Mouse (Mus musculus) intestine, postnatal 0 days (tissue): ENCODE results near the gene Tekt5. TPM values are rescaled to one million over a fixed set of nuclear protein-coding genes. Genes with fewer than 3 reads are reported as not detected.

Experiments used
- ATAC-seq: fragments of 200-750 bp; cut with Nextera tagmentation; 2 replicates; pipeline ENCODE4 v1.8.0; 2017; ENCODE audit warnings: mild to moderate bottlenecking, moderate TSS enrichment, moderate library complexity
- H3K27ac ChIP-seq: fragments of 300-500 bp; sonication (generic); 2 replicates; pipeline ENCODE4 v1.5.1; 2014; ENCODE audit warnings: mild to moderate bottlenecking, low read depth, low read length, moderate library complexity
- H3K27me3 ChIP-seq: fragments of 300-500 bp; sonication (generic); replicated peaks from 2 replicates; pipeline ENCODE4 v1.6.1; 2014; ENCODE audit warnings: low read length, mixed read lengths; ENCODE audit not compliant: control insufficient read depth, insufficient read depth
- H3K36me3 ChIP-seq: fragments of 300-500 bp; sonication (generic); 2 replicates; pipeline ENCODE4 v1.6.1; 2014; ENCODE audit warnings: mild to moderate bottlenecking, moderate library complexity; ENCODE audit not compliant: control insufficient read depth, insufficient read depth
- H3K4me1 ChIP-seq: fragments of 300-500 bp; sonication (generic); replicated peaks from 2 replicates; pipeline ENCODE4 v1.6.1; 2014; ENCODE audit warnings: antibody characterized with exemption, low read length, mixed read lengths; ENCODE audit not compliant: control insufficient read depth, insufficient read depth
- H3K4me2 ChIP-seq: fragments of 300-500 bp; sonication (generic); replicated peaks from 2 replicates; pipeline ENCODE4 v1.6.1; 2014; ENCODE audit warnings: low read depth, mild to moderate bottlenecking, moderate library complexity
- H3K4me3 ChIP-seq: fragments of 300-500 bp; sonication (generic); 2 replicates; pipeline ENCODE4 v1.5.1; 2014; ENCODE audit warnings: low read depth, low read length
- H3K9ac ChIP-seq: fragments of 300-500 bp; sonication (generic); 2 replicates; pipeline ENCODE4 v1.6.1; 2014; ENCODE audit warnings: mild to moderate bottlenecking, low read depth, low read length
- H3K9me3 ChIP-seq: fragments of 300-500 bp; sonication (generic); 2 replicates; pipeline ENCODE4 v1.6.1; 2016; ENCODE audit warnings: mixed run types; ENCODE audit not compliant: control insufficient read depth
- CTCF ChIP-seq: sonication (generic); IDR thresholded peaks from 2 replicates; pipeline ENCODE4 v1.5.1; 2016; ENCODE audit warnings: low read depth, mild to moderate bottlenecking, control low read depth, antibody characterized with exemption, moderate library complexity
- WGBS: fragments of 180-500 bp; shearing (Covaris S2); extraction: QIAGEN DNeasy Blood & Tissue Kit; methylation state at CpG from one replicate; pipeline ENCODE4 v1.1.7; 2014; 5-methylcytosine and 5-hydroxymethylcytosine counted together
- polyA plus RNA-seq: library from polyadenylated mRNA; unstranded; fragments of >200 nt; fragmentation: Nextera tagmentation; extraction: Ambion mirVana; gene quantifications from 2 replicates; pipeline ENCODE4 v1.2.1, GENCODE M21; 2015

Tekt5 gene
- polyA plus RNA-seq, 1 experiment from 2014 or later: 0.26 TPM

DNA sequence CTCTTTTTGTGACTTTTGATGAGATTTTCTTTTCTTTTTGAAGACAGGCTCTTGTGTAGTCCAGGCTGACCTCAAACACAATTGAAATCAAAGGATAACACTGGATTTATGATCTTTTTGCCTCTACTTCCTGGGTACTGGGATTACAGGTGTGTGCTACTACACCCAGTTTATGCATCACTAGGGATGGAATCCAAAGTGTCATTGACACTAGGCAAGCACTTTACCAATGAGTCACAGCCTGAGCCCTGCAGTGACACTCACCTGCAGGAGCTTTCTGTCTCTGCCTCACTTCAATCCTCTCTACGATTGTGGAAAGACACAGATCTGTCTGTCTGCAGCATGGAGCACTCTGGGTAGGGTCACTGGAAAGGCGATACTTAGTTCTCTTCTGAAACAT, 59.3 kb downstream of the Tekt5 start:
- Histone ChIP-seq H3K9me3 (no peaks in the 10 kb centered on the region), H3K9ac (no peak overlapping the region), H3K4me2 (no peak overlapping the region), H3K36me3 (no peaks in the 10 kb centered on the region), H3K27ac (no peak overlapping the region), H3K4me3 (no peak overlapping the region), H3K4me1 (0 out of 2 replicates have a peak, but pooled peaks cover 2% of the 10 kb centered on the region), H3K27me3 (no peaks in the 10 kb centered on the region)
- TF ChIP-seq CTCF: no peak
- 77% methylated on average over 2 of the region's 2 CpGs for WGBS
- ATAC-seq: no peak

DNA sequence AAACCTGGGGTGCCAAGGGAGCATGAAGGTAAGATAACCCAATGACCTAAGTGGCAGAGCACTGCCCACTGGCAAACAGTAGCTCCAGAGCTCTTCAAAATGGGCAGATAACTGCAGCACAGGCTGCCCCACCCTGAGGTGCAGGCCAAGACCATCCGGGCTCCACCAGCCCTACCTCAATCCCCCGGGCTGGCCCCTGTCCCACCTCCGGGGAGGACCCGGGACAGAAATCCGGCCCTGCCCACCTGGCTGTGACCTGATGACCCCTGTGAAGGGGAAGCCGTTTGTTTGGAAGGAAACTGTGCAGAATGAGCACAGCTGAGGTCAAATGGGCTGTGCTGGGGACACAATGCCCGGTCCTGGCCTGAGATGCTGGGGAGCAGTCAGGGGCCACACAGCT, 62.6 kb downstream of the Tekt5 start:
- H3K27me3 ChIP-seq: no peaks in the 10 kb centered on the region
- no peak overlapping the region for H3K27ac ChIP-seq
- no peak overlapping the region for H3K9ac ChIP-seq
- no peaks in the 10 kb centered on the region for H3K9me3 ChIP-seq
- H3K4me3 ChIP-seq: no peak overlapping the region
- 0 out of 2 replicates have a peak, but pooled peaks cover 2% of the 10 kb centered on the region for H3K4me1 ChIP-seq
- H3K36me3 ChIP-seq: no peaks in the 10 kb centered on the region
- WGBS: 28% methylated on average over 7 of the region's 7 CpGs
- ATAC-seq: no peak
- no peak for TF ChIP-seq CTCF
- no peak overlapping the region for H3K4me2 ChIP-seq

DNA sequence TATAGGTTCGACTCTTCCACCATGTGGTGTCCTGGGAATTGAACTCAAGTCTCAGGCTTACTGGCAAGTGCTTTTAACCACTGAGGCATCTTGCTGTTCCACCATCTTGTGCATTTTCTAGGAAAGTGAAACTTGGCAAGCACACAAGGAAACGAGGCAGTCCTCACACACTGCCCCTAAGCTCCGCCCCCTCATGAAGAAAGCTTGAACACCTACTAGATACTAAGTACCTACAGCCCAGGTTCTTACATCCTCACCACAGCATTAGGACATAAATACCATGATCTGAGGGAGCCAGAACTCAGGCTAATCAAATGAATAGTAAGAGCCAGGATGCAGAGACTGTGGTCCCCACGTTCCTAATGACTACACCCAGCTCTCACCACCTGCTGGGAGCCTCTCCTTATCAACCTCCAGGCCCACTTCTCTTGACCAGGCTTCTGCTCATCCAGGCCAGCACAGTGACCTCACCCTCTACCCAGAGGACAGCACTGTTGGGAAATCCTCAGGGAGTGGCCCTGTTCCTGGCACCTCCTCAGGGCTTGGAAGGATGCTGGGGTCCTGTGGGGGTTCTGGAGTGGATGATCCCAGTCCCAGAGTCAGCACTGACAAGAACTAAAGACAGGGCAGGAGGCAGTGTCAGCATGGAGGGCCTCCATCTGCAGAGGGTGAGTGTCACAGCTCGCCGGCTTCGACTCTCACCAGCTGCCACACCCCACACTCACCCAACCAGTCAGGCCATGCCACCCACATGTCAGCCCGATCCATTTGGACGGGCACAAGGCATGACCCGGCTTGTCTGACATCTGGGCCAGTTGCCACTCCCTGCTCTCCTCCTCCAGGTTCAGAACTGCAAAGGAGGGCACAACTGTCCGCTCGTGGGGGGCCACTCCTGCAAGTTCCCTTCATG, 64.4 kb downstream of the Tekt5 start:
- H3K4me1 ChIP-seq: no peaks in the 10 kb centered on the region
- TF ChIP-seq CTCF: no peak
- peak; percentile 71 for ATAC-seq
- no peaks in the 10 kb centered on the region for H3K27me3 ChIP-seq
- WGBS: 52% methylated on average over 12 of the region's 12 CpGs
- no peaks in the 10 kb centered on the region for H3K36me3 ChIP-seq
- no peak overlapping the region for H3K4me2 ChIP-seq
- H3K9me3 ChIP-seq: no peaks in the 10 kb centered on the region
- H3K9ac ChIP-seq: no peak overlapping the region
- H3K4me3 ChIP-seq: no peak overlapping the region
- H3K27ac ChIP-seq: no peak overlapping the region

DNA sequence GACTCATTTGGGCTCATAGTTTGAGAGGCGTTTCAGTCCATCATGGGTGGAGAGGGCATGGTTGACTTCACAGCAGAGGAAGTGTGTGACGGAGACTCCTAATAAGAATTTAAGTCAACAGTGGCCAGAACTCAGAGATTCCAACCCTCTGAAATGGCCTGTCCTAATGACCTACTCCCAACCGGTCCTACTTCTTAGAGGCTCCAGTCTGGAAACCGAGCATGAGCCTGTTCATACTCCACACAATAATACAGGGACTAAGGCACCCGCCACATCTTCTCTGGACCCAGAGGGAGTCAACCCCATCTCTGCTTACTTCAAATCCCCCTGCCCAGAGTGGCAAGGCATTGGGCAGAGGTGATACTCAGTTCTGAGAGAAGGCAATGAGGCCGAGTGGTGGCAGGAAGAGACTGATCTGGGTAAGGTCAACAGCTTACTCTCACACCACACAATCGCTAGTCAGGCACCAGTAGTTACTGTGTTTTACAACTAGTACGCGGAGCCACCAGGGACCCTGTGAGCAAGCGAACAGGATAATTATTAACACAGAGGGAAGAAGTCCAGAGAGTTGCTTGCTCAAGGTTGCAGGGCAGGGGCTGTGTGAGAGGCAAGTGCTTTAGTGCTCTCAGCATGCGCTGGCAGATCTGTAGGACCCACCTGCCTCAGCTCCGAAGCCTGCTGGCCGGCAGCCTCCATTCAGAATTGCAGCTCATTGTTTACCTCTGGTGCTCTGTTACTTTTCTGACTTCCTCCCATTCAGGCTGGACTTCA, 67.5 kb downstream of the Tekt5 start:
- ATAC-seq: peak; percentile 60
- Histone ChIP-seq H3K9ac (no peak overlapping the region), H3K27ac (no peak overlapping the region), H3K4me1 (no peaks in the 10 kb centered on the region), H3K36me3 (no peaks in the 10 kb centered on the region), H3K27me3 (no peaks in the 10 kb centered on the region), H3K4me2 (peak overlapping the region; percentile 27; the same call in 1 of the 2 replicates), H3K4me3 (no peak overlapping the region), H3K9me3 (no peaks in the 10 kb centered on the region)
- no peak for TF ChIP-seq CTCF
- WGBS: 37% methylated on average over 13 of the region's 13 CpGs

DNA sequence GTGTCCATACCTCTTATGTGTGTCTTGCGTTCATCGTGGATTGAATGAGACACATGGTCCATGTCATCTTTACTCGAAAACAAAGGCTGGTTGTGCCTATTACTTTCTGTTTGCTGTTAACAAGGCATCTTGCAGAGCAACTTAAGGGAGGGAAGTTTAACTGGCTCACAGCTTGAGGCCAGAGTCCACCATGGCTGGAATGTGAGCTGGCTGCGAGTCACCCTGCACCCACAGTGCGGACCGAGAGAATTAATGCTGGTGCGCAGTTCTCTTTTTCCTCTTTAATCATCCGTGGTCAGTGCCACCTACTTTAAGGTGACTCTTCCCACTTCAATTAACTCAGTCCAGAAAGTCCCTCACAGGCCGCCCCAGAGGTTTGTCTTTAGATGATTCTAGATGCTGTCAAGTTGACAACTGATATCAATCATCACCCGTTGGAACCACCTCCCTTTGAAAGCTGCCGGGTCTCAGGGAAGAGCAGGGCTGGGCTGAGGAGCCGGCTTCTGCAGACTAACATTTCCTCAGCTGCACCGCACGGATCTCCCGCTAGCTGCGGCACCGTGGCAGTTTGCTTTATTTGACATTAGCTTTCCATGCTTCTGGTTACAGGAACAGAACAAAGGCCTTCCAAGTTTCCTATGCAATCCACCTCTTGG, 75.2 kb downstream of the Tekt5 start:
- ATAC-seq: peak; percentile 73
- Histone ChIP-seq H3K9ac (no peak overlapping the region), H3K4me2 (peak overlapping the region; percentile 53), H3K4me1 (no peaks in the 10 kb centered on the region; the same call in 1 of the 2 replicates), H3K36me3 (no peaks in the 10 kb centered on the region), H3K27me3 (no peaks in the 10 kb centered on the region), H3K27ac (no peak overlapping the region), H3K4me3 (no peak overlapping the region), H3K9me3 (no peaks in the 10 kb centered on the region)
- no peak for TF ChIP-seq CTCF
- 23% methylated on average over 17 of the region's 17 CpGs for WGBS

DNA sequence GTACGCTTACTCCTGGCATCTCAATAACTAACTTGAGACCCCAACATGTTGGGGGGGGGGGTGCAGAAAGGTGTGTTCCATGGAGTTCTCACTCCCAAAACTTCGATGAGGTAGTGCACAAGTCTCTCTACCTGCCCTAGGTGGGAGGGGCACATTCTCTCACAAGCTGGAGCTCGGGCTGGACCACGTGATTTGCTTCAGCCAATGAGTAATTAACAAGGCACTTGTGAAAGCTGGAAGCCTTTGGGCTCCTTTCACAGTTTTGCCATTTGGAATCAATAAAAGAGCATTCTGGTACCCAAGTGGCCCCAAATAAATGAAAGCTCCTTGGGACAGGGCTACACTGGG, 78.1 kb downstream of the Tekt5 start:
- Histone ChIP-seq H3K9ac (no peak overlapping the region), H3K4me2 (no peak overlapping the region), H3K4me1 (peaks cover 4% of the 10 kb centered on the region), H3K27me3 (no peaks in the 10 kb centered on the region), H3K9me3 (no peaks in the 10 kb centered on the region), H3K4me3 (no peak overlapping the region), H3K27ac (no peak overlapping the region), H3K36me3 (no peaks in the 10 kb centered on the region)
- WGBS: 46% methylated on average over 4 of the region's 4 CpGs
- TF ChIP-seq CTCF: no peak
- ATAC-seq: no peak
